Mouse (Mus musculus) CH12.LX (cell line): ENCODE results near the gene Fn3k. TPM values are rescaled to one million over a fixed set of nuclear protein-coding genes. Genes with fewer than 3 reads are reported as not detected.

ENCODE experiments used
- DNase-seq: peaks from one replicate; pipeline ENCODE4 v3.0.0-alpha.2; 2013; ENCODE audit errors: extremely low read depth
- H3K27ac ChIP-seq: 2 replicates; pipeline ENCODE4 v1.5.1; 2012; ENCODE audit warnings: low read depth, mild to moderate bottlenecking, control low read depth, moderate library complexity; ENCODE audit not compliant: insufficient read depth
- H3K27me3 ChIP-seq: replicated peaks from 2 replicates; pipeline ENCODE3; 2012; ENCODE audit warnings: inconsistent platforms
- H3K36me3 ChIP-seq, 2 experiments: replicated peaks in 1 of 2; 2 replicates each; pipeline versions ENCODE3 to v1.6.1; 2012; ENCODE audit warnings: inconsistent platforms in 1 of 2, low read length in 1 of 2, mild to moderate bottlenecking in 1 of 2, mixed read lengths in 1 of 2, moderate library complexity in 1 of 2; ENCODE audit not compliant: control insufficient read depth in 1 of 2, insufficient read depth in 1 of 2
- H3K4me1 ChIP-seq, 2 experiments: 2 replicates each; pipeline ENCODE4 v1.6.1; 2012; ENCODE audit warnings: inconsistent platforms in 1 of 2, moderate library complexity in 1 of 2; ENCODE audit not compliant: insufficient read depth in 2 of 2, control insufficient read depth in 1 of 2
- H3K4me2 ChIP-seq: 2 replicates; pipeline ENCODE4 v1.6.1; 2012; ENCODE audit warnings: low read depth, mild to moderate bottlenecking, control low read depth; ENCODE audit not compliant: poor library complexity, insufficient read depth, severe bottlenecking
- H3K4me3 ChIP-seq, 3 experiments: fragments of 150-350 bp in 1 of 3; sonication (generic) in 1 of 3; replicated peaks in 1 of 3; 2 replicates each; pipeline versions ENCODE3 to v1.5.1; 2011 to 2012; ENCODE audit warnings: low read depth in 2 of 3, low read length in 2 of 3, mild to moderate bottlenecking in 2 of 3, moderate library complexity in 2 of 3, control low read depth in 1 of 3, improper control_type of control experiment in 1 of 3, inconsistent platforms in 1 of 3, mixed read lengths in 1 of 3; ENCODE audit not compliant: poor library complexity in 1 of 3
- H3K79me2 ChIP-seq: replicated peaks from 2 replicates; pipeline ENCODE4 v1.6.1; 2012; ENCODE audit warnings: mild to moderate bottlenecking, moderate library complexity; ENCODE audit not compliant: control insufficient read depth, poor library complexity, insufficient read depth, severe bottlenecking; ENCODE audit errors: extremely low read depth
- H3K9ac ChIP-seq: 2 replicates; pipeline ENCODE4 v1.6.1; 2012; ENCODE audit warnings: low read depth, mild to moderate bottlenecking, control low read depth, moderate library complexity; ENCODE audit not compliant: insufficient read depth
- H3K9me3 ChIP-seq: replicated peaks from 2 replicates; pipeline ENCODE3; 2012; ENCODE audit warnings: low read length, inconsistent platforms, mixed read lengths
- CHD2 ChIP-seq: IDR thresholded peaks from 2 replicates; pipeline ENCODE4 v1.6.1; 2011; ENCODE audit warnings: low read length, improper control_type of control experiment
- E2F4 ChIP-seq: IDR thresholded peaks from 2 replicates; pipeline ENCODE4 v1.6.1; 2011; ENCODE audit warnings: low read depth, low read length, improper control_type of control experiment; ENCODE audit not compliant: insufficient replicate concordance
- ELF1 ChIP-seq: IDR thresholded peaks from 2 replicates; pipeline ENCODE4 v1.6.1; 2014; ENCODE audit warnings: low read depth, mild to moderate bottlenecking, inconsistent platforms, low read length, improper control_type of control experiment
- ETS1 ChIP-seq: conservative IDR thresholded peaks from 2 replicates; pipeline ENCODE4 v1.6.1; 2012; ENCODE audit warnings: low read depth, mild to moderate bottlenecking, inconsistent platforms, low read length, improper control_type of control experiment, moderate library complexity
- IRF4 ChIP-seq: IDR thresholded peaks from 2 replicates; pipeline ENCODE4 v1.6.1; 2014; ENCODE audit warnings: low read depth, mild to moderate bottlenecking, inconsistent platforms, low read length, improper control_type of control experiment
- MAFK ChIP-seq: IDR thresholded peaks from 2 replicates; pipeline ENCODE4 v1.6.1; 2011; ENCODE audit warnings: low read length, improper control_type of control experiment; ENCODE audit not compliant: insufficient replicate concordance
- MXI1 ChIP-seq: IDR thresholded peaks from 2 replicates; pipeline ENCODE4 v1.6.1; 2011; ENCODE audit warnings: mild to moderate bottlenecking, low read depth, low read length, improper control_type of control experiment
- NELFE ChIP-seq: IDR thresholded peaks from 2 replicates; pipeline ENCODE4 v1.6.1; 2011; ENCODE audit warnings: low read depth, low read length, improper control_type of control experiment
- PAX5 ChIP-seq: IDR thresholded peaks from 2 replicates; pipeline ENCODE4 v1.6.1; 2012; ENCODE audit warnings: low read length, inconsistent platforms, mixed read lengths
- POLR2A ChIP-seq: IDR thresholded peaks from 2 replicates; pipeline ENCODE4 v1.6.1; 2011; ENCODE audit warnings: low read depth, mild to moderate bottlenecking, improper control_type of control experiment, low read length
- SIN3A ChIP-seq: IDR thresholded peaks from 2 replicates; pipeline ENCODE4 v1.6.1; 2012; ENCODE audit warnings: low read length, improper control_type of control experiment, inconsistent platforms
- TBP ChIP-seq: conservative IDR thresholded peaks from 2 replicates; pipeline ENCODE4 v1.6.1; 2011; ENCODE audit warnings: low read depth, low read length, improper control_type of control experiment
- TCF12 ChIP-seq: IDR thresholded peaks from 2 replicates; pipeline ENCODE4 v1.6.1; 2014; ENCODE audit warnings: low read depth, mild to moderate bottlenecking, inconsistent platforms, low read length, improper control_type of control experiment
- UBTF ChIP-seq: IDR thresholded peaks from 2 replicates; pipeline ENCODE4 v1.6.1; 2012; ENCODE audit warnings: low read depth, mild to moderate bottlenecking, inconsistent platforms, low read length, improper control_type of control experiment, moderate library complexity
- ZNF384 ChIP-seq: IDR thresholded peaks from 2 replicates; pipeline ENCODE4 v1.6.1; 2012; ENCODE audit warnings: low read depth, low read length, improper control_type of control experiment, inconsistent platforms
- dilution Hi-C: fragments of 300-500 bp; cut with MboI; formaldehyde crosslinking; loops from 2 replicates; pipeline ENCODE4 v1.14.3; 2020; ENCODE audit warnings: low sequenced_read_pairs; ENCODE audit not compliant: extremely low pct_unique_long_range_greater_than_20kb, extremely low pct_ligation_motif_present
- in situ Hi-C: fragments of 300-500 bp; cut with MboI; formaldehyde crosslinking; loops from 3 replicates; pipeline ENCODE4 v1.14.3; 2019; ENCODE audit warnings: low sequenced_read_pairs, low pct_ligation_motif_present, low pct_unique_long_range_greater_than_20kb, mixed read lengths
- polyA plus RNA-seq: library from polyadenylated mRNA; unstranded; fragments of >175 nt; gene quantifications from 2 replicates; pipeline ENCODE4 v1.2.1, GENCODE M21; 2012; ENCODE audit warnings: low read depth; ENCODE audit not compliant: insufficient read length
- total RNA-seq, 2 experiments: library from RNA; depleted of rRNA; stranded (reverse); fragments of 300-350 nt in 1 of 2; fragments of >200 nt in 1 of 2; gene quantifications; 2 replicates each; pipeline ENCODE4 v1.2.3; 2012 to 2014

Gene Fn3k
- total and polyA plus RNA-seq, 3 experiments = 0.04 TPM; not detected in 2

DNA sequence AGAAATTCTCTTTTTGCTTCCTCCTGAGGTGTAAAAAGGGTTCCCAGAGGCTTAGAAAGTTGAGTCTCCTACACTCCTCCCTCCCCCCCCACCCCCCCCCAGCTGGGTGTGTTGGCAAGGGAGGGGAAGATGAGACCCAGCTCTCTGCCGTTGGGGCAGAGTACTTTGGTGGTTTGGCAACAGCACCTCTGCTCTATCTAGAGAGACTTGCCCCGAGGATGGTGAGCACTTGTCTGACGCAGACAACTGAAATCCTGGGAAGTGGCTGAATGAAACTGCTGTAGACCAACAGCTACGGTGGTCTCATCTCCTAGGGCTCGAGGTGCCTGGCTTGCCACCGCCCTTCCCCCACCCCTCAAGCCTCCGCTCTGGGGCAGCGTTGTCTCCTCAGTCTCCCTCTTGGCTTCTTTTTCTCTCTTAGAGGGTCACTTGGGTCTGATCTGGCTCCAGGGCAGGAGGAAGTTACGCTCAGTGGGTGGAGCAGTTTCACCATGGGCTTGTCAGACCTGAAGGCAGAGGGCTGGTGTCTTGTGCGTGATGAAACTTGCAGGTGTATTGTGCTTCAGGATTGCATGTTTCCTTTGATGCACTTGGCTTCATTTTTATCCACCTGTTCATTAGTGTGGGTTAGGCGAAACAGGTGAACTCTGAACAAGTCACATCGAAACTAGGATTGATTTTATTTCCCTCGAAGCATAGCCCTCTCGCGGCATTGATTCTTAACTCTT is 44.9 kb downstream of the Fn3k start:
- no peak overlapping the region for H3K9ac ChIP-seq
- no peaks in the 10 kb centered on the region for H3K9me3 ChIP-seq
- H3K36me3 ChIP-seq = peaks cover 46 to 89% of the 10 kb centered on the region in 2 experiments
- dilution Hi-C loops (no loop called here), in situ Hi-C loops (loop anchor here (10.0 kb wide), 1 partner anchor 155 kb away; no protein-coding TSS in a partner anchor)
- no peaks in the 10 kb centered on the region for H3K27me3 ChIP-seq
- H3K27ac ChIP-seq = no peak overlapping the region
- H3K79me2 ChIP-seq = no peaks in the 10 kb centered on the region
- H3K4me1 ChIP-seq = peaks cover 0 to 24% of the 10 kb centered on the region in 2 experiments; a peak in 2 of 4 replicates
- TF ChIP-seq TBP (no peak), MXI1 (no peak)
- no peak for DNase-seq
- no peak overlapping the region for H3K4me2 ChIP-seq
- no peak overlapping the region for H3K4me3 ChIP-seq

- H3K36me3 ChIP-seq = peaks cover 43 to 79% of the 10 kb centered on the region in 2 experiments
- H3K4me3 ChIP-seq = no peak overlapping the region
- no peak for DNase-seq
- in situ Hi-C loops (no loop called here), dilution Hi-C loops (no loop called here)
- H3K9me3 ChIP-seq = no peaks in the 10 kb centered on the region
- TF ChIP-seq SIN3A (no peak), MXI1 (no peak), ZNF384 (no peak), NELFE (no peak), IRF4 (no peak), POLR2A (no peak), ETS1 (no peak), MAFK (no peak), ELF1 (no peak), TCF12 (no peak), PAX5 (no peak), E2F4 (no peak), UBTF (no peak), CHD2 (no peak)
- no peaks in the 10 kb centered on the region for H3K27me3 ChIP-seq
- H3K27ac ChIP-seq = no peak overlapping the region
- no peak overlapping the region for H3K9ac ChIP-seq
- peaks cover 6 to 32% of the 10 kb centered on the region in 2 experiments; a peak in 3 of 4 replicates for H3K4me1 ChIP-seq
- no peak overlapping the region for H3K4me2 ChIP-seq
- H3K79me2 ChIP-seq = no peaks in the 10 kb centered on the region
Measured at GRCm38 (mm10) chr11:121481129-121481528, 46.4 kb downstream of the Fn3k start.
